Mouse (Mus musculus): ENCODE data around the gene Phactr1. TPM values are rescaled to one million over a fixed set of nuclear protein-coding genes. Genes with fewer than 3 reads are reported as not detected.
"Not testable (repeated sequence)": the region's sequence is repeated elsewhere in the genome, so short reads cannot be mapped to it uniquely, and the experiment has no call there.

Gene Phactr1
- polyA plus RNA-seq, 1 experiment from 2014 or later: 6.4 TPM

- H3K9ac ChIP-seq: no peak overlapping the region
- no peak overlapping the region for H3K27ac ChIP-seq
- H3K4me2 ChIP-seq: no peak overlapping the region
- H3K4me3 ChIP-seq: no peak overlapping the region
- no peaks in the 10 kb centered on the region for H3K4me1 ChIP-seq
- no peaks in the 10 kb centered on the region for H3K9me3 ChIP-seq
- ATAC-seq (ENCODE audit: insufficient number of reproducible peaks, low FRiP score, low TSS enrichment, low read depth): no peak
- no peaks in the 10 kb centered on the region for H3K27me3 ChIP-seq
- WGBS: 58% methylated on average over 3 of the region's 3 CpGs
- no peaks in the 10 kb centered on the region for H3K36me3 ChIP-seq
Observed at GRCm38 (mm10) chr13:42940271-42940670, 259.8 kb downstream of the Phactr1 start.

- no peak for ATAC-seq (ENCODE audit: insufficient number of reproducible peaks, low FRiP score, low TSS enrichment, low read depth)
- 60% methylated on average over 3 of the region's 3 CpGs for WGBS
Observed at GRCm38 (mm10) chr13:42944106-42944505, 263.7 kb downstream of the Phactr1 start.

GRCm38 (mm10) chr13:42945201-42945600 is 264.8 kb downstream of the Phactr1 start:
- H3K4me2 ChIP-seq; H3K9ac ChIP-seq; H3K9me3 ChIP-seq; H3K4me1 ChIP-seq; H3K36me3 ChIP-seq; H3K27ac ChIP-seq; ATAC-seq (ENCODE audit: insufficient number of reproducible peaks, low FRiP score, low TSS enrichment, low read depth); H3K27me3 ChIP-seq; H3K4me3 ChIP-seq: not testable (repeated sequence)
- WGBS: 19% methylated on average over 4 of the region's 4 CpGs

More at GRCm38 (mm10) chr13:42944106-42944505, 263.7 kb downstream of the Phactr1 start:
- no peak overlapping the region for H3K4me3 ChIP-seq
- H3K4me2 ChIP-seq: no peak overlapping the region
- no peak overlapping the region for H3K27ac ChIP-seq
- H3K36me3 ChIP-seq: no peaks in the 10 kb centered on the region
- H3K9ac ChIP-seq: no peak overlapping the region
- no peaks in the 10 kb centered on the region for H3K27me3 ChIP-seq
- H3K9me3 ChIP-seq: no peaks in the 10 kb centered on the region
- H3K4me1 ChIP-seq: no peaks in the 10 kb centered on the region

GRCm38 (mm10) chr13:42948717-42949265 is 268.4 kb downstream of the Phactr1 start:
- no peak for ATAC-seq (ENCODE audit: insufficient number of reproducible peaks, low FRiP score, low TSS enrichment, low read depth)
- WGBS: 78% methylated on average over 10 of the region's 10 CpGs
- Histone ChIP-seq H3K4me2 (no peak overlapping the region), H3K9ac (no peak overlapping the region), H3K27me3 (no peaks in the 10 kb centered on the region), H3K4me3 (no peak overlapping the region), H3K9me3 (no peaks in the 10 kb centered on the region), H3K27ac (no peak overlapping the region), H3K36me3 (no peaks in the 10 kb centered on the region), H3K4me1 (no peaks in the 10 kb centered on the region)

GRCm38 (mm10) chr13:42949336-42949735 is 268.9 kb downstream of the Phactr1 start:
- H3K4me2 ChIP-seq: no peak overlapping the region
- WGBS: 71% methylated on average over 5 of the region's 5 CpGs
- no peak for ATAC-seq (ENCODE audit: insufficient number of reproducible peaks, low FRiP score, low TSS enrichment, low read depth)

GRCm38 (mm10) chr13:42950056-42950455 is 269.6 kb downstream of the Phactr1 start:
- Histone ChIP-seq H3K4me2 (no peak overlapping the region), H3K27me3 (no peaks in the 10 kb centered on the region), H3K36me3 (no peaks in the 10 kb centered on the region), H3K4me1 (no peaks in the 10 kb centered on the region), H3K9ac (no peak overlapping the region), H3K9me3 (no peaks in the 10 kb centered on the region), H3K4me3 (no peak overlapping the region), H3K27ac (no peak overlapping the region)
- no peak for ATAC-seq (ENCODE audit: insufficient number of reproducible peaks, low FRiP score, low TSS enrichment, low read depth)
- 80% methylated on average over 3 of the region's 3 CpGs for WGBS

More at GRCm38 (mm10) chr13:42949336-42949735, 268.9 kb downstream of the Phactr1 start:
- Histone ChIP-seq H3K9me3 (no peaks in the 10 kb centered on the region), H3K9ac (no peak overlapping the region), H3K4me3 (no peak overlapping the region), H3K27ac (no peak overlapping the region), H3K36me3 (no peaks in the 10 kb centered on the region), H3K27me3 (no peaks in the 10 kb centered on the region), H3K4me1 (no peaks in the 10 kb centered on the region)

- Histone ChIP-seq H3K9ac (no peak overlapping the region), H3K27me3 (no peaks in the 10 kb centered on the region), H3K4me3 (no peak overlapping the region), H3K4me2 (no peak overlapping the region), H3K4me1 (no peaks in the 10 kb centered on the region), H3K36me3 (no peaks in the 10 kb centered on the region), H3K9me3 (no peaks in the 10 kb centered on the region), H3K27ac (no peak overlapping the region)
- 59% methylated on average over 15 of the region's 15 CpGs for WGBS
- ATAC-seq (ENCODE audit: insufficient number of reproducible peaks, low FRiP score, low TSS enrichment, low read depth): no peak
Observed at GRCm38 (mm10) chr13:42952037-42952721, 271.8 kb downstream of the Phactr1 start.

GRCm38 (mm10) chr13:42953071-42953470 is 272.6 kb downstream of the Phactr1 start:
- no peaks in the 10 kb centered on the region for H3K9me3 ChIP-seq
- WGBS: 92% methylated on average over 6 of the region's 6 CpGs
- H3K27ac ChIP-seq: no peak overlapping the region
- no peak overlapping the region for H3K9ac ChIP-seq
- H3K27me3 ChIP-seq: no peaks in the 10 kb centered on the region
- ATAC-seq (ENCODE audit: insufficient number of reproducible peaks, low FRiP score, low TSS enrichment, low read depth): no peak
- no peak overlapping the region for H3K4me3 ChIP-seq
- H3K4me2 ChIP-seq: no peak overlapping the region
- 0 out of 2 replicates have a peak, but pooled peaks cover 3% of the 10 kb centered on the region for H3K4me1 ChIP-seq
- H3K36me3 ChIP-seq: no peaks in the 10 kb centered on the region

- Histone ChIP-seq H3K27ac (no peak overlapping the region), H3K36me3 (no peaks in the 10 kb centered on the region), H3K9me3 (no peaks in the 10 kb centered on the region), H3K4me2 (no peak overlapping the region), H3K4me1 (0 out of 2 replicates have a peak, but pooled peaks cover 3% of the 10 kb centered on the region), H3K9ac (no peak overlapping the region), H3K4me3 (no peak overlapping the region), H3K27me3 (no peaks in the 10 kb centered on the region)
- WGBS: 73% methylated on average over 5 of the region's 5 CpGs
- ATAC-seq (ENCODE audit: insufficient number of reproducible peaks, low FRiP score, low TSS enrichment, low read depth): no peak
Observed at GRCm38 (mm10) chr13:42954116-42954515, 273.7 kb downstream of the Phactr1 start.

- no peaks in the 10 kb centered on the region for H3K36me3 ChIP-seq
- no peak overlapping the region for H3K9ac ChIP-seq
- 81% methylated on average over 10 of the region's 10 CpGs for WGBS
Observed at GRCm38 (mm10) chr13:42956327-42956726, 275.9 kb downstream of the Phactr1 start.

GRCm38 (mm10) chr13:42957856-42958255 is 277.4 kb downstream of the Phactr1 start:
- Histone ChIP-seq H3K9me3 (no peaks in the 10 kb centered on the region), H3K27ac (no peak overlapping the region), H3K4me3 (no peak overlapping the region), H3K27me3 (no peaks in the 10 kb centered on the region), H3K4me1 (0 out of 2 replicates have a peak, but pooled peaks cover 3% of the 10 kb centered on the region), H3K4me2 (no peak overlapping the region), H3K9ac (no peak overlapping the region), H3K36me3 (no peaks in the 10 kb centered on the region)
- 70% methylated on average over 7 of the region's 7 CpGs for WGBS
- ATAC-seq (ENCODE audit: insufficient number of reproducible peaks, low FRiP score, low TSS enrichment, low read depth): no peak

More at GRCm38 (mm10) chr13:42956327-42956726, 275.9 kb downstream of the Phactr1 start:
- H3K27me3 ChIP-seq: no peaks in the 10 kb centered on the region
- no peak overlapping the region for H3K4me3 ChIP-seq
- 0 out of 2 replicates have a peak, but pooled peaks cover 3% of the 10 kb centered on the region for H3K4me1 ChIP-seq
- H3K27ac ChIP-seq: no peak overlapping the region
- no peak for ATAC-seq (ENCODE audit: insufficient number of reproducible peaks, low FRiP score, low TSS enrichment, low read depth)
- no peak overlapping the region for H3K4me2 ChIP-seq
- H3K9me3 ChIP-seq: no peaks in the 10 kb centered on the region

- H3K9ac ChIP-seq: no peak overlapping the region
- H3K27ac ChIP-seq: no peak overlapping the region
- H3K4me2 ChIP-seq: no peak overlapping the region
- 0 out of 2 replicates have a peak, but pooled peaks cover 3% of the 10 kb centered on the region for H3K4me1 ChIP-seq
- no peaks in the 10 kb centered on the region for H3K9me3 ChIP-seq
- no peaks in the 10 kb centered on the region for H3K36me3 ChIP-seq
- no peak overlapping the region for H3K4me3 ChIP-seq
- no peaks in the 10 kb centered on the region for H3K27me3 ChIP-seq
- 93% methylated on average over 2 of the region's 2 CpGs for WGBS
- ATAC-seq (ENCODE audit: insufficient number of reproducible peaks, low FRiP score, low TSS enrichment, low read depth): no peak
Observed at GRCm38 (mm10) chr13:42958867-42959266, 278.4 kb downstream of the Phactr1 start.
